In the genomic region with DNA sequence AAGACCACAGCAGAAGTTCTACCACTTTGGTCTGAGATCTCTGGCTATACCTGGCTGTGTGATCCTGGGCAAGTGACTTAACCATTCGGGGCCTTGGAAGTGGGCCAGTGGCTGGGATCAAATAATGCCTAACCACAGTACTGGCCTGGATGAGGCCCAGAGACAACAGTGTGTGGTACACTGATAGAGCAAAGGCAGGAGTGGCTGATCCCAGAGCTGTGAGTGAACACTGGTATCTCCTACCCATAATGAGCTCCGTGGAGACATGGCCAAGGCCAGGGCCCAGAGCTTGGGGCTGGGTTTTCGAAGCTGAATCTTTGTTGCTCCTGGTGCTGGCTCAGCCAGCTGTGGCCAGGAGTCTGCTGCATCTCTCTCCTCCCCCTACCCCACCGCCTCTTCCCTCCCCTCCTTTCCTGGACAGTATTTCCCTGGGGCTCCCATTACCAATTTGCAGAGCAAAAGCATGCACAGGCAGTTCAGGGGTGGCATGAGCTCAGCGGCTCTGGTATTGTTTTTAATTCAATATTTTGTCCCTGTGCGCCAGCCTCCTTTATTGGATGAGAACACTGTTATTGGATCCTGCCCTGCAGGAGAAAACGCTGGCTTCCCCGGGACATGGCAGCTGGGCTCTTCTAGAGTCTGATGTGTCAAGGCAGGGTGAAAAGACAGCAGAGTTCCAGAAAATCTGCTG, we compare ENCODE assay signal across 11 mouse cellular contexts. TPM values are rescaled to one million over a fixed set of nuclear protein-coding genes. Genes with fewer than 3 reads are reported as not detected.
DNase-seq lines count a peak whose midpoint lies in the region; ATAC-seq lines count a peak whose summit lies in the region.
"Had no signal": no experiment of that assay in that cellular context is flagged by ENCODE, and none has a peak within 500 bp of the region (broad histone marks: within the 10 kb centered on the region; RNA-seq: fewer than 3 reads in every experiment).

No protein-coding gene starts in this region.

- ATAC-seq in forebrain, embryonic 13.5 days, result no peak
- no peak for ATAC-seq in limb, embryonic 12.5 days (ENCODE audit: insufficient number of reproducible peaks, insufficient read depth, low FRiP score, low TSS enrichment, low read depth)

- H3K4me3 ChIP-seq in forebrain, embryonic 13.5 days, result no peak overlapping the region
- no peak overlapping the region for H3K4me3 ChIP-seq in limb, embryonic 12.5 days (replicated peaks)
- H3K4me3 ChIP-seq: megakaryocyte, embryonic 14.5 days had no signal

- H3K9ac ChIP-seq in forebrain, embryonic 13.5 days, result no peak overlapping the region
- no peak overlapping the region for H3K9ac ChIP-seq in limb, embryonic 12.5 days (replicated peaks)

- H3K4me2 ChIP-seq in forebrain, embryonic 13.5 days, result no peak overlapping the region; the same call in 1 of the 2 replicates
- H3K4me2 ChIP-seq in limb, embryonic 12.5 days, result no peak overlapping the region
- H3K4me2 ChIP-seq: liver, embryonic 11.5 days had no signal

- H3K4me1 ChIP-seq in forebrain, embryonic 13.5 days, result peaks cover 9% of the 10 kb centered on the region
- H3K4me1 ChIP-seq in limb, embryonic 12.5 days (replicated peaks), result peaks cover 26% of the 10 kb centered on the region
- H3K4me1 ChIP-seq: megakaryocyte, embryonic 14.5 days had no signal

- WGBS in forebrain, embryonic 13.5 days, result 49% methylated on average over 8 of the region's 8 CpGs
- 43% methylated on average over 8 of the region's 8 CpGs for WGBS in limb, embryonic 12.5 days

- peak; percentile 27 to 31 for DNase-seq in layer of hippocampus, postnatal 10 days (ENCODE audit: low spot score in 2 of 2)
- DNase-seq in layer of hippocampus, postnatal 36 days, result no peak
- DNase-seq in retina, postnatal 7 days (ENCODE audit: low read depth, low spot score), result peak; percentile 4
- no peak for DNase-seq in urinary bladder, postnatal 25 days (ENCODE audit: low spot score)
- no peak for DNase-seq in T-cell, adult 2 months (ENCODE audit: low spot score)
- no peak for DNase-seq in thymus, postnatal 4 days
- DNase-seq: kidney, adult 9 months had no signal

- H3K36me3 ChIP-seq in forebrain, embryonic 13.5 days (ENCODE audit: poor library complexity, severe bottlenecking), result no peaks in the 10 kb centered on the region
- H3K36me3 ChIP-seq in limb, embryonic 12.5 days, result no peaks in the 10 kb centered on the region

- no peaks in the 10 kb centered on the region for H3K27me3 ChIP-seq in forebrain, embryonic 13.5 days
- H3K27me3 ChIP-seq in limb, embryonic 12.5 days, result no peaks in the 10 kb centered on the region

- H3K27ac ChIP-seq in forebrain, embryonic 13.5 days, result peak overlapping the region; percentile 44; the same call in 1 of the 2 replicates
- peak overlapping the region; percentile 72 for H3K27ac ChIP-seq in limb, embryonic 12.5 days

- peaks cover 6% of the 10 kb centered on the region; the same call in 1 of the 2 replicates for H3K9me3 ChIP-seq in forebrain, embryonic 13.5 days (replicated peaks)
- 0 out of 2 replicates have a peak, but pooled peaks cover 3% of the 10 kb centered on the region for H3K9me3 ChIP-seq in limb, embryonic 12.5 days

RNA-seq across cellular contexts. Expression of a gene that starts 13.2 kb away (rescaled TPM):
- total RNA-seq in layer of hippocampus, postnatal 10 days (2021), result 10 to 100 TPM; 23.0 to 28.0 TPM
- total RNA-seq in layer of hippocampus, postnatal 36 days (2021), result 10 to 100 TPM; 30.6 to 33.0 TPM
- 96.6 and 97.1 TPM in 2 replicates for polyA plus RNA-seq in forebrain, embryonic 13.5 days (2015; fragmentation: Nextera tagmentation; extraction: Ambion mirVana)
- polyA plus RNA-seq in limb, embryonic 12.5 days (2016; fragmentation: Nextera tagmentation; extraction: Ambion mirVana), result 76.6 and 79.3 TPM in 2 replicates

Comparison
In these comparisons a context has a peak if more than half of its experiments do, and no peak if none do; other contexts are left out.
1. DNase-seq: peak in layer of hippocampus, postnatal 10 days (2 of 2) and retina, postnatal 7 days (single experiment); none in layer of hippocampus, postnatal 36 days (0 of 2), urinary bladder, postnatal 25 days (single experiment), T-cell, adult 2 months (single experiment) and thymus, postnatal 4 days (single experiment).